8 mouse cellular contexts compared by ENCODE assay signal in the genomic region with DNA sequence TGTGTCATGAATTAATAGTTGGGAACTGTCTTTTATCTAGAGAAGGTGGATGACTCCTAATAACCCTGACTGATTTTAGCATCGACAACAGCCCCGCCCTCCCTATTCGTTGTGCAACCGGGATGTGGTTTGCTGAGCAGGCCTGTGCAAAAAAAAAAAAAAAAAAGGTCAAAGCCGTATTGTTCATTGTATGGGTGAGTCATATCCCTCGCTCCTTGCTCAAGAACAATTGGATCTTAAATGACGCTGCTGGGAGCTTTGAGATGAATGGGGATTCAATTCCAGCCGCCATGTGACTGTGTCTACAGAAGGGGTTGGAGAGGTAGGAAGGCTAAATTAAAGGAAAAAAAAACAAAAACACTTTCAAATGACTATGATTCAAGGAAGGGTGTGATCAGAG.
DNase-seq lines count a peak whose midpoint lies in the region; TF ChIP-seq lines count a peak whose summit lies in the region.

No protein-coding gene starts in this region.

- no peak overlapping the region for H3K27ac ChIP-seq in heart, embryonic 10.5 days
- no peak overlapping the region for H3K27ac ChIP-seq in layer of hippocampus, adult 2 months

- no peaks in the 10 kb centered on the region for H3K36me3 ChIP-seq in heart, embryonic 10.5 days

- peaks cover 15% of the 10 kb centered on the region; the same call in 1 of the 2 replicates for H3K4me1 ChIP-seq in heart, embryonic 10.5 days

- intact Hi-C loops in left cerebral cortex, postnatal 36 days (cut with DNase I) = no loop called here

- no peak for TF ChIP-seq CTCF in layer of hippocampus, adult 2 months (conservative IDR thresholded peaks at IDR 0.05)

- peak; percentile 96 for DNase-seq in heart, adult 11 months
- DNase-seq in heart, embryonic 10.5 days (ENCODE audit: low spot score) = no peak
- DNase-seq in B cell, adult 2 months = peak; percentile 37 to 49
- peak; percentile 58 for DNase-seq in adrenal gland, postnatal 10 days
- peak; percentile 40 for DNase-seq in lung, postnatal 10 days
- DNase-seq in cerebellum, adult 8-10 months = no peak
- DNase-seq in layer of hippocampus, adult 2 months (ENCODE audit: low spot score in 2 of 2) = no peak
- no peak for DNase-seq in left cerebral cortex, postnatal 36 days (ENCODE audit: low spot score in 2 of 2)

- no peak overlapping the region for H3K4me3 ChIP-seq in heart, embryonic 10.5 days
- H3K4me3 ChIP-seq in layer of hippocampus, adult 2 months = no peak overlapping the region

- no peaks in the 10 kb centered on the region for H3K27me3 ChIP-seq in heart, embryonic 10.5 days (ENCODE audit: insufficient read depth, poor library complexity, severe bottlenecking)

- WGBS in heart, embryonic 10.5 days = 64% methylated on average over 8 of the region's 8 CpGs

- H3K9me3 ChIP-seq in heart, embryonic 10.5 days = no peaks in the 10 kb centered on the region

Comparison
In these comparisons a context has a peak if more than half of its experiments do, and no peak if none do; other contexts are left out.
1. DNase-seq: peak in heart, adult 11 months (single experiment), B cell, adult 2 months (2 of 2), adrenal gland, postnatal 10 days (single experiment) and lung, postnatal 10 days (single experiment); none in heart, embryonic 10.5 days (single experiment), cerebellum, adult 8-10 months (single experiment), layer of hippocampus, adult 2 months (0 of 2) and left cerebral cortex, postnatal 36 days (0 of 2).